Mouse (Mus musculus) hindbrain, embryonic 11.5 days (tissue): Measurements from ENCODE around the gene Spry1. TPM values are rescaled to one million over a fixed set of nuclear protein-coding genes. Genes with fewer than 3 reads are reported as not detected.

ENCODE experiments used
- ATAC-seq: fragments of 200-750 bp; cut with Nextera tagmentation; 2 replicates; pipeline ENCODE4 v1.8.0; 2017; ENCODE audit warnings: mild to moderate bottlenecking, moderate TSS enrichment, moderate library complexity; ENCODE audit not compliant: low FRiP score
- DNase-seq: peaks from one replicate; pipeline ENCODE4 v3.0.0-alpha.2; 2015; ENCODE audit warnings: low spot score
- H3K27ac ChIP-seq: fragments of 300-500 bp; sonication (generic); 2 replicates; pipeline ENCODE4 v1.5.1; 2014; ENCODE audit warnings: mild to moderate bottlenecking, low read depth, low read length
- H3K27me3 ChIP-seq: fragments of 300-500 bp; sonication (generic); 2 replicates; pipeline ENCODE4 v1.6.1; 2014; ENCODE audit warnings: mild to moderate bottlenecking, low read length, moderate library complexity, mixed read lengths; ENCODE audit not compliant: control insufficient read depth, insufficient read depth
- H3K36me3 ChIP-seq: fragments of 300-500 bp; sonication (generic); 2 replicates; pipeline ENCODE4 v1.6.1; 2014; ENCODE audit warnings: mild to moderate bottlenecking, low read length, moderate library complexity, mixed read lengths; ENCODE audit not compliant: control insufficient read depth, insufficient read depth
- H3K4me1 ChIP-seq: fragments of 300-500 bp; sonication (generic); replicated peaks from 2 replicates; pipeline ENCODE4 v1.6.1; 2014; ENCODE audit warnings: low read length, mixed read lengths; ENCODE audit not compliant: control insufficient read depth, insufficient read depth
- H3K4me2 ChIP-seq: fragments of 300-500 bp; sonication (generic); replicated peaks from 2 replicates; pipeline ENCODE4 v1.6.1; 2014; ENCODE audit warnings: mild to moderate bottlenecking, low read depth, low read length
- H3K4me3 ChIP-seq: fragments of 300-500 bp; sonication (generic); 2 replicates; pipeline ENCODE4 v1.5.1; 2014; ENCODE audit warnings: low read depth, low read length
- H3K9ac ChIP-seq: fragments of 300-500 bp; sonication (generic); 2 replicates; pipeline ENCODE4 v1.6.1; 2014; ENCODE audit warnings: low read depth, low read length
- H3K9me3 ChIP-seq: fragments of 300-500 bp; sonication (generic); 2 replicates; pipeline ENCODE4 v1.6.1; 2016; ENCODE audit warnings: low read length; ENCODE audit not compliant: control insufficient read depth
- WGBS: fragments of 180-500 bp; shearing (Covaris S2); extraction: QIAGEN DNeasy Blood & Tissue Kit; methylation state at CpG from one replicate; pipeline ENCODE4 v1.1.7; 2014; 5-methylcytosine and 5-hydroxymethylcytosine counted together
- polyA plus RNA-seq: library from polyadenylated mRNA; unstranded; fragments of >200 nt; fragmentation: Nextera tagmentation; extraction: Ambion mirVana; gene quantifications from 2 replicates; pipeline ENCODE4 v1.2.1, GENCODE M21; 2014

The Spry1 gene
- polyA plus RNA-seq, 1 experiment from 2014 or later, result 5.8 TPM

DNA sequence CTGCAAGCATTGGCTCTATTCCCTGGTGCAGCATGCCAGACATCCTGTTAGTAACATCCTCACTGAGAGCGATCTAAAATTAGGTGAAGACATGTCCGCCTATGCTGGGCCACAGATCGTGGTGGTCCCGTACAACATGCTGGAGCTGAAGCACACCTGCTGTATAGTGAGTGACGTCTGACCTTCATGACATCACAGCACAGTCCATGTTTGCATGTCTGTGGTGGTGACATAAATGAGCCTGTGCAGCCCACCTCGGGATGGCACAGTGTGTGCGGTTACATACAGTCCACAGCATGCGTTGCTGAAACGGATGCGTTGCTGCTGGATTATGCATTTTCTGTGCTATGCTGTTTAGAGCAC, 33.9 kb upstream of the Spry1 start:
- no peak overlapping the region for H3K4me3 ChIP-seq
- no peaks in the 10 kb centered on the region for H3K4me1 ChIP-seq
- no peak for DNase-seq
- H3K9ac ChIP-seq, result no peak overlapping the region
- no peaks in the 10 kb centered on the region for H3K36me3 ChIP-seq
- no peak overlapping the region for H3K4me2 ChIP-seq
- H3K27ac ChIP-seq, result no peak overlapping the region
- WGBS, result 90% methylated on average over 10 of the region's 10 CpGs
- no peaks in the 10 kb centered on the region for H3K9me3 ChIP-seq
- no peak for ATAC-seq
- H3K27me3 ChIP-seq, result no peaks in the 10 kb centered on the region

- no peak overlapping the region for H3K27ac ChIP-seq
- WGBS, result 94% methylated on average over 4 of the region's 4 CpGs
- no peaks in the 10 kb centered on the region for H3K9me3 ChIP-seq
- no peaks in the 10 kb centered on the region for H3K36me3 ChIP-seq
- ATAC-seq, result no peak
- no peak overlapping the region for H3K4me3 ChIP-seq
- no peak overlapping the region for H3K9ac ChIP-seq
- H3K27me3 ChIP-seq, result no peaks in the 10 kb centered on the region
- no peaks in the 10 kb centered on the region for H3K4me1 ChIP-seq
- H3K4me2 ChIP-seq, result no peak overlapping the region
- DNase-seq, result no peak
These were observed 30.8 kb upstream of the Spry1 start for GRCm38 (mm10) chr3:37608926-37609325.

DNA sequence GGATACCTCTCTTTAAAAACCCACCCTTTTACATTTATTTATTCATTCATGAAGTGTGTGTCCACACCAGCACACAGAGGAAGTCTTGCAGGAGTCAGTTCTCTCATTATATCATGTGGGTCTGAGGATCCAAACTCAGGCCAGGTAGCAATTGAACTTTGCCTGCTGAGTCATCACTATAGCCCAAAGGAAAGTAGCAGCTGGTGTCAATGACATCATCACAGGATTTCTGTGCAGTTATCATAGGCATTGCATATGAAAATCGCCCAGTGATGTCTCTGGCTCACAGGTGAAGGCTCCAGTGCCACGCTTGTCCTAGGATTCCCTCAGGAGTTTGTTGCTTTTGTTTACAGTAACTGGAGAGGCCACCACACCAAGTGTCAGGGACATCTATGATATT, 29.1 kb upstream of the Spry1 start:
- H3K36me3 ChIP-seq, result no peaks in the 10 kb centered on the region
- no peak for DNase-seq
- no peak overlapping the region for H3K9ac ChIP-seq
- no peak overlapping the region for H3K4me2 ChIP-seq
- H3K4me3 ChIP-seq, result no peak overlapping the region
- no peak overlapping the region for H3K27ac ChIP-seq
- no peaks in the 10 kb centered on the region for H3K9me3 ChIP-seq
- H3K4me1 ChIP-seq, result no peaks in the 10 kb centered on the region
- ATAC-seq, result no peak
- WGBS, result 90% methylated on average over 2 of the region's 2 CpGs
- no peaks in the 10 kb centered on the region for H3K27me3 ChIP-seq

- no peak for DNase-seq
- Histone ChIP-seq H3K9me3 (no peaks in the 10 kb centered on the region), H3K4me1 (no peaks in the 10 kb centered on the region), H3K4me2 (no peak overlapping the region), H3K27ac (no peak overlapping the region), H3K27me3 (no peaks in the 10 kb centered on the region), H3K36me3 (no peaks in the 10 kb centered on the region), H3K4me3 (no peak overlapping the region), H3K9ac (no peak overlapping the region)
- ATAC-seq, result no peak
- 74% methylated on average over 10 of the region's 10 CpGs for WGBS
These were observed 26.0 kb upstream of the Spry1 start for GRCm38 (mm10) chr3:37613722-37614121.

DNA sequence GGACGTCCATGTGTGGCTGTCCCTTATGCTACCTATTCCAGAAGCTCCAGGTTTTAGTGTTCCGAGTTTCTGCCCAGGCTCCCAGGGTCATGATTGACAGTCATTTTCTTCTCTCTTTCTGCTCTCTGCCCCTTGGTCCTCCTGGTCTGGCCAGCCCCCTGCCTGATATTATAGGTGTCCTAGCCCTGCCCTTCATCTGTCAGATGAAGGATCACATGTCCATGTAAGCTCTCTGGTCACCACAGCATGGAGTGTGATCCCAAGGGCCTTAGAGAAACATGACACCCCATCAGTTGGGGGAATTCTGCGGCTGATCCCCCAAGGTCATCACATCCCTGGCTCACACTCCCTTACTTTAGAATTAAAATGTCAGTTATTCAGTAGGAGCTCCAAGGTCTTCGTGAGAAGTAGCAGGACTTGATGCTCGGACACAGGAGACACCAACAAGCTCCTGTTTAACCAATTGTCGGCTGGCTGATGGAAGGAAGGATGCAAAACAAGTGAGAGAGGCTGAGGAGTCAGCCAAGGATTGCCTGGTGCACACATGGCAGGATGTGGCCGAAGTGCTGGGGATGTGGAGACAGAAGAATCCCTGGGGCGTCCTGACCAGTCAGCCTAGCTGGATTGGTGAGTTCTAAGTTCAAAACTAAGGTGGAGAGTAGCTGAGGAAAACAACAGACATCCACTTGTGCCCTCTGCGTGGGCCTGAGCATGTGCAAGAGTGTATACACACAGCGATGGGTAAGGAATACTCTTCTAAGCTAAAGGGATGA, 24.7 kb upstream of the Spry1 start:
- no peak for ATAC-seq

DNA sequence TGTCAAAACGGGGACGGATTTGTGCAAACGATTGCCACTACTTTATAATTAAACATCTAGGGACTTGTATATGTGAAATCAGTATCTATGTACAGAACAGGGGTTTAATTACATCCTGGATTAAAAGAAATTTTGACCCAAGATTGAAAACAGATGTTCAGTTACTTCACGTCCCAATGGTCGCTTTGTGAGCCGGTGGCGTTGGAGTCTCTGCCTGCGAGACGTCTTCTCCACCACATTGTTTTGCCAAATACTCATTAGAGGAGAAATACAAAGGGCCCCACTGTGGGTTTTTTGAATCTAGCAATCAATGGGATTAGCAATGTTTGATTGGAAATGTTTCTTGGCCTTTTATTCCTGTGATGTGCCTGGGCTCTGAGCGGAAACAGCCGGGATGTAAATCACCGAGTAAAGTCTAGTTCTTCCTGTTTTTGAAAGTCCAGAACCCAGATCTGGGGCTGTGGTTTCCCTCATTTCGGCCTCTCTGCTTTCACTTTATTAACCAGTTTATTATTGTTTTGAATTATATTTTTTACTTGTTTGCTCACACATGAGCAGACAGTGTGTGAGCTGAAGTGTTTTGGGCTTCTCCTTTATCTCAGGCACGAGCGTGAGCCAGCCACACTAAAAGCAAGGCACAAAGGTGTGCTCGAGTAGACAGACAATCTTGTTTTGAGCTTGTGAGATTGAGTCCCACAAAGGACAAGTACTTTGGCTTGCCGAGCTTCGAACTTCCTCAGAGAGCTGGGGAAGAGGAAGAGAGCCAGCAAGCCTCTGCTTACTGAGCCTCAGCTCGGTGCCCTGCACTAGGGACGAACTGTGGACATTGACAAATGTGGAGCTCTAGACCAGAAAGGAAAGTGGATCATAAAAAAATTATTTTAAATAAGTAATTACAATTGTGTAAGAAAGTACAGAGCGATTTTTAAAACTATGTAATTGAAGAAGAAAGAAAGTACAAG, 22.9 kb upstream of the Spry1 start:
- Histone ChIP-seq H3K36me3 (no peaks in the 10 kb centered on the region), H3K4me1 (no peaks in the 10 kb centered on the region), H3K9me3 (no peaks in the 10 kb centered on the region), H3K27ac (no peak overlapping the region), H3K4me2 (no peak overlapping the region), H3K9ac (no peak overlapping the region), H3K4me3 (no peak overlapping the region), H3K27me3 (no peaks in the 10 kb centered on the region)
- no peak for DNase-seq
- WGBS, result 71% methylated on average over 21 of the region's 21 CpGs
- ATAC-seq, result no peak

More for the DNA sequence above, 24.7 kb upstream of the Spry1 start:
- H3K36me3 ChIP-seq, result no peaks in the 10 kb centered on the region
- H3K4me1 ChIP-seq, result no peaks in the 10 kb centered on the region
- no peak overlapping the region for H3K9ac ChIP-seq
- H3K27ac ChIP-seq, result no peak overlapping the region
- WGBS, result 78% methylated on average over 10 of the region's 10 CpGs
- H3K4me2 ChIP-seq, result no peak overlapping the region
- no peaks in the 10 kb centered on the region for H3K9me3 ChIP-seq
- H3K27me3 ChIP-seq, result no peaks in the 10 kb centered on the region
- DNase-seq, result no peak
- no peak overlapping the region for H3K4me3 ChIP-seq

DNA sequence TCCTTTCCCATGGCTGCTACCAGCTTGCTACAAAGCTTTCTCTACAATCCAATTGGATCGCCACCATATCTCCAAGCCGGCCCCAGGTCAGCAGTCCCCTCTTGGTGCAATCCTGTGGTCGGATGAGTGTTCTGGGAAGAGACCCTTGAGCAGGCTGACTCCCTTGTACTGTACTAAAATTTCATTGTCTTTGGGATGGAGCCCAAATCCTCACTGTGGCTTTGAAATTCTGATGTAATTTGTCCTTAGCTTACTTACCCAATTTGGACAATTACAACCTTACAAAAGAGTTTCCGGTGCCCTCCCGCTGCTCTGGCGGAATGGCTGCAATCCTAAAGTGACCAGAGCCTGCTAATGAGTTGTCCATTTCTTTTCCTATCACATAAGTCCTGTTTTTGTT, 7.5 kb upstream of the Spry1 start:
- Histone ChIP-seq H3K4me2 (no peak overlapping the region), H3K36me3 (no peaks in the 10 kb centered on the region), H3K4me3 (no peak overlapping the region), H3K27ac (no peak overlapping the region), H3K4me1 (no peaks in the 10 kb centered on the region), H3K9me3 (no peaks in the 10 kb centered on the region), H3K9ac (no peak overlapping the region), H3K27me3 (no peaks in the 10 kb centered on the region)
- no peak for ATAC-seq
- no peak for DNase-seq
- 91% methylated on average over 6 of the region's 6 CpGs for WGBS

DNA sequence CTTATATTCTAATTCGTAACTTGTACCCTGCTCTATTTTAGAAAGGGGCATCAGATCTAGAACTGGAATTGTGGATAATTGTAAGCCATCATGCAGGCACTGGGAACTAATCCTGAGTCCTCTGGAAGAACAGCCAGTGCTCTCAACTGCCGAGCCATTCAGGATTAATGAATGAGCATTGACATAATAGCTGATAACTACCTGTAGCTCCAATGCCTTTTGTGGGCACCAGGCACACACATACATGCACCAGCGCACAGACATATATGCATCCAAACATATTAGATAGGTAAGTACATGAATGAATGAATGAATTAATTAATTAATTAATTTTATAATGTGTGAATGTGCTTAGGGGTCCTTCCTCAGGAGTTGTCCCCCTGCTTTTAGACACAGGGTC, 7.0 kb upstream of the Spry1 start:
- no peak overlapping the region for H3K27ac ChIP-seq
- no peaks in the 10 kb centered on the region for H3K36me3 ChIP-seq
- H3K4me3 ChIP-seq, result no peak overlapping the region
- ATAC-seq, result no peak
- H3K4me2 ChIP-seq, result no peak overlapping the region
- no peak overlapping the region for H3K9ac ChIP-seq
- no peak for DNase-seq
- no peaks in the 10 kb centered on the region for H3K9me3 ChIP-seq
- H3K4me1 ChIP-seq, result no peaks in the 10 kb centered on the region
- H3K27me3 ChIP-seq, result no peaks in the 10 kb centered on the region
- 87% methylated on average over 3 of the region's 3 CpGs for WGBS
